Mouse (Mus musculus) bone marrow, adult 2 months (tissue): ENCODE measurements around the gene Rffl.

Source experiments
- CTCF ChIP-seq: fragments of 200-500 bp; IDR thresholded peaks from 2 replicates; pipeline ENCODE4 v1.5.1; 2011; ENCODE audit warnings: low read length, control low read depth; ENCODE audit not compliant: control insufficient read depth, insufficient read depth
- POLR2A ChIP-seq: fragments of 200-500 bp; IDR thresholded peaks from 2 replicates; pipeline ENCODE4 v1.6.1; 2011; ENCODE audit warnings: low read depth, mild to moderate bottlenecking, control low read depth, low read length, borderline replicate concordance; ENCODE audit not compliant: control insufficient read depth

GRCm38 (mm10) chr11:82762286-82762829, 108.7 kb downstream of the Rffl start:
- no peak for TF ChIP-seq POLR2A
- TF ChIP-seq CTCF: no peak
